Mouse (Mus musculus): ENCODE measurements around the gene Acap1. TPM values are rescaled to one million over a fixed set of nuclear protein-coding genes. Genes with fewer than 3 reads are reported as not detected.
"Not testable (repeated sequence)": the region's sequence is repeated elsewhere in the genome, so short reads cannot be mapped to it uniquely, and the experiment has no call there.

The Acap1 gene
- 73.1 and 81.7 TPM in 2 replicates for total RNA-seq (2017)

- ATAC-seq (replicated peaks; ENCODE audit: low read depth, poor library complexity, severe bottlenecking), result peak; percentile 68
Observed at GRCm38 (mm10) chr11:69895291-69895690, at the start of gene Acap1. Gene Acap1 (minus strand): TSS chr11:69895539.

GRCm38 (mm10) chr11:69940962-69941361, 45.6 kb upstream of the Acap1 start:
- ATAC-seq (replicated peaks; ENCODE audit: low read depth, poor library complexity, severe bottlenecking), result no peak

- no peak for ATAC-seq (replicated peaks; ENCODE audit: low read depth, poor library complexity, severe bottlenecking)
Observed at GRCm38 (mm10) chr11:69939731-69940130, 44.4 kb upstream of the Acap1 start.

DNA sequence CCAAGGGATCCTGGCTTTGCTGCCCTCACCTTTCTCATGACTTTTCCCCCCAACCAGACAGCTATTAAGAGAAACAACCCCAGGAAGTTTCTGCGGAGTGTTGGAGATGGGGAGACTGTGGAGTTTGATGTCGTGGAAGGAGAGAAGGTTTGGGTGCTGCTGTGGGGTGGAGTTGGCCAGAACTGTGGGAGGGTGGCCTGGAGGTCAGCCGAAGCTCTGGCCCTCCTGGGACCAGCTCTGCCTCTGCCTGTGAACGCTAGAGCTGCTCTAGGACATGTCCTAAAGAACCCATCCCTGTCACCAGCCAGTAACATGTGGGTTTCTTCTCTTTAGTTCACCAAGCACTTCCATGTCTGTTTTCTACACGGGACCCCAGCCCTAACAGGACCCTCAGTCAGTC, 43.8 kb upstream of the Acap1 start:
- ATAC-seq (replicated peaks; ENCODE audit: low read depth, poor library complexity, severe bottlenecking), result no peak

- no peak for ATAC-seq (replicated peaks; ENCODE audit: low read depth, poor library complexity, severe bottlenecking)
Observed at GRCm38 (mm10) chr11:69938401-69938979, 43.2 kb upstream of the Acap1 start.

DNA sequence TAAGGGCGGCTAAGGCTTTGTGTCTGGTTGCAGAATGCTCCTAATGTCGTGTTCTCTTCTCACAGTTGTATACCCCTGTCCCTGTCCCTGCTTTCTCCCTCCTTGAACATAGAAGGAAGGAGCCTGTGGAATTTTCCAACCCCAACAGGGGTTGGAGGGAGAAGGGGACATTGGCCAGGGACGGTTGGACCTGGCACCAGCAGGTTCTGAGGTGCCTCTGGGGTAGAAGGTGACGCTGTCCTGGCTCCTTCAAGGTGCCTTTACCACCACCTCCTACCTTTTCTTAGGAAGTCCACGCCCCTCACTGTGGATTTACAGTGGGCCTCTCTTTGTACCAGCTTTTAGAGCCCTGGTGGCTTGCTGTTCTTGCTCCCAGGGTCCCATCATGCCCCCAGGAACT, 42.5 kb upstream of the Acap1 start:
- no peak for ATAC-seq (replicated peaks; ENCODE audit: low read depth, poor library complexity, severe bottlenecking)

DNA sequence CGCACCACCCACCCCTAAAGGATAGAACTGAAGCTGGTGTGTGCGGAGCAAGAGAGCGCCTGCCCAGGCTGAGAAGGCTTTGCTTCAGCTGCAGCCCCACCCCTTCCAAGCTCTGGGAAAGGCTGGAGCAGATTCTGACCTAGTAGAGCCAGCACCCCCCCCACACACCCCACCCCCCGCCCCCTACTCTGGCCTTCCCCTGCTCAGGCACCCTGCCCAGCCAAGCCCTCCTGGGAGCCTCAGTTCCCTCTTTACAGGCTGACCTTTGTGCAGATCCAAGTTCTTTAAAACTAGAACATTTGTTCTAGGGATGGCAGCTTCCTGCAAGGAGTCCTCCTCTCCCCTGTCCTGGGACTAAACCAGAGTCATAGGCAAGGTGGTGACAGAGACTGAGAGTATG, 42.0 kb upstream of the Acap1 start:
- ATAC-seq (replicated peaks; ENCODE audit: low read depth, poor library complexity, severe bottlenecking), result no peak

DNA sequence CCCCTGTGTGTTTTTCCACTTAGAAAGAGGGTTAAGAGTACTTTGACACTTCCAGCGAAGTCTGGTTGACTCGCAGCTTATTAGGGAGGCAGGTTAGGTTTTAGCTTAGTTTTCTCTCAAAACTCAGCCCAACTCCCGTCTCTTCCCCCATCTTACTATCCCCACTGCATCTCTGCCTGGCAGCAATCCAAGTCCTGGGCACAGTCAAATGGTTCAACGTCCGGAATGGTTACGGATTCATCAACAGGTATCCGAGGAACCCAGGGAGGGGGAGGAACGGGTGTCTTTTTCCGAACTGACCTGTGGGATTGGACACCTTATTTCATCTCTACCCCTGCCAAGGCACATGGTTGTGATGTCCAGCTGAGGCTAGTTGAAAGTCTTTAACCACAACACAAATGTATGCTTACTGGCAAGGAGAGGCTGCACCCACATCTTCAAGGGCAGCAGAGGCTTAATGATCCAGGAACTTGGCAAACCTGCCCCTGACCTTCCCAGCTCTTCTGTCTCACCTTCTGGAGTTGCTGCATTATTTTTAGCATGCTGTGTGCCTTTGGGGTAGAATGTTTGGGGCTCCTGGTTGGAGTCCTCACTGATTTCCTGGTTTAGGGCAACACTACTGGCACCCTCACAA, 41.5 kb upstream of the Acap1 start:
- no peak for ATAC-seq (replicated peaks; ENCODE audit: low read depth, poor library complexity, severe bottlenecking)

DNA sequence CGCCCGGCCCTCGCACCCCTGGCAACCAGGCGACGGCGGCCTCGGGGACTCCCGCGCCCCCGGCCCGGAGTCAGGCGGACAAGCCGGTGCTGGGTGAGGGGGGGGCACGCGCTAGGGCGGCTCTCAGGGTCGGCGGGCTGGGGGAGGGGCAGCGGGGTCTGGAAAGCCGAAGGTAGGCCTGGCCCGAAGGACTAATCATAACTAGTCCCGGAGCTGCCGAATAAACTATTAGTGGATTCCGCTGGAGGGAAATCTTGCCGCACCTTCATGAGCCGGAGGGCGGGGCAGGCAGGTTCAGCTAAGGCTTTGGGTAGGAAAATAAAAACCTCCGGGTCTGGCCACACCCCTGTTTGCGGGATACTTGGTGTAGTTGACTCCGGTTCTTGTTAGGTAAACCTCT, 40.8 kb upstream of the Acap1 start:
- no peak for ATAC-seq (replicated peaks; ENCODE audit: low read depth, poor library complexity, severe bottlenecking)

DNA sequence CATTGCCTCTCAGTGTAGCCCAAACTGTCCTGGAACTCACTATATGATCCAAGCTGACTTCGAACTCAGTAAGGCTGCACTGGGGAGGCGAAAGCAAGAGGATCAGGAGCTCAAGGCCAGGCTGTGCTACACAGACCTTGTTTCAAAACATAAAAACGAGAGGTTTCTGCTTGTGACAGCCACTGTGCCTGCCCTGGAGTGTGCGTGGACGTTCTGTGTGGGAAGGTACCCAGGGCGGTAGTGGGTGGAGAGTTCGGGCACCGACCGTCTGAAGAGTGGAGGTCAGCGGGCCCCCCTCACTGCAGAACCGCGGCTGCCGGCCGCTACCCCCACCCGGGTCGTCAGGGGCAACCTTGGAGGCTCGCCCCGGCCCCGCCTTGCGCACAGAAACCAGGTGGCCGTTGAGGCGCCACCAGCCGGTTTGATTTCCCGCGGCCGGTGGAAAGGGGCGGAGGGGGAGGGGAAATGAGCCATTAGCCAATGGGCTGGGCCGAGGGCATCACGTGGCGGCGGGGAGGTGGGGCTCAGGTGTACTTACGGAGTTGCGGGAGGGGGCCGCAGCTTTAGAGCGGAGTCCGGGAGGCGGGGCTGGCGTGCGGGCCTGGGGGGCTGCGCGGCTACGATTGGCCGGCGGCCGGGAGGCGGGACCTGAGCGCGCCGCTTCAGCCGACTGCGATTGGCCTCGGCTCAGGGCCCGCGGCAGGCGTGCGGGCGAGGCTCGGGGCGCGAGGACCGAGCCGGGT, 40.0 kb upstream of the Acap1 start, which contains the start of gene Ybx2:
TSS of gene Ybx2 (plus strand) at position 660 of the 743 bp plus-strand sequence.
- ATAC-seq (replicated peaks; ENCODE audit: low read depth, poor library complexity, severe bottlenecking), result peak; percentile 29

GRCm38 (mm10) chr11:69934681-69935080, 39.3 kb upstream of the Acap1 start:
- no peak for ATAC-seq (replicated peaks; ENCODE audit: low read depth, poor library complexity, severe bottlenecking)

DNA sequence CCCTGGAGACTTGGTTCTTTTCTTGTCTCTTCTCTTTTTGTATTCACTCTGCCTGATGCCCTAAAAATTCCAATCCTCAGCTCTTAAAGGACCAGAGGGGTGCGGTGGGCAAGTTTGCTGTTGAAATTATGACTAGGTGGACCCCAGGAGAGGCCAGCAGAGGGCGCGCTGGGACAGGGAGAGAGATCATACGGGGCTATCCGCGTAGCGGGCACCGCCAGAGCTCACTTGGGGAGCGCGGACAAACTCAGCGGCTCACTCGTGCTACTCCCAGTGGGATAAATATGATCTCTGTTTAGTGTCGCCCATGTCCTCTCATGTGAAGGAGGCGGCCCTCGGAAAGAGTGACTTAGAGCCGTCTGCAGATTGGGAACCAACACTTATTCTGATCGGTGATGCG, 38.8 kb upstream of the Acap1 start:
- ATAC-seq (replicated peaks; ENCODE audit: low read depth, poor library complexity, severe bottlenecking), result peak; percentile 61

DNA sequence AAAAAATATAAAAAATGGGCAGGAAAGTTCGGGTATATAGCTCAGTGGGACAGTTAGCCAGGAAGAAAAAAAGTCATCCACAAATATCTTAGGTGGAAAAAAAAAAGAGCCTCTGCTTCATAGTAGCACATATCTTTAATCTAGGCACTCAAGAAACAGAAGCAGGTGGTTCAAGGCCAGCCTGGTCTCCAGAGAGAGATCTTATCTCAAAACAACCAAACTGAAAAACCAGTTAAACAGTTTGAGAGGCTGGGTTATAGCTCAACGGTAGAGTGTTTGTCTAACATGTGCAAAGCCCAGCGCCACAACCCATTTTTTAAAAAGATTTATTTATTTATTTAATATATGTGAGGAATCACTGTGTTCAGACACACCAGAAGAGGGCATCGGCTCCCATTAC, 37.7 kb upstream of the Acap1 start:
- no peak for ATAC-seq (replicated peaks; ENCODE audit: low read depth, poor library complexity, severe bottlenecking)

GRCm38 (mm10) chr11:69932254-69932653, 36.9 kb upstream of the Acap1 start:
- no peak for ATAC-seq (replicated peaks; ENCODE audit: low read depth, poor library complexity, severe bottlenecking)

- no peak for ATAC-seq (replicated peaks; ENCODE audit: low read depth, poor library complexity, severe bottlenecking)
Observed at GRCm38 (mm10) chr11:69931769-69932168, 36.4 kb upstream of the Acap1 start.

DNA sequence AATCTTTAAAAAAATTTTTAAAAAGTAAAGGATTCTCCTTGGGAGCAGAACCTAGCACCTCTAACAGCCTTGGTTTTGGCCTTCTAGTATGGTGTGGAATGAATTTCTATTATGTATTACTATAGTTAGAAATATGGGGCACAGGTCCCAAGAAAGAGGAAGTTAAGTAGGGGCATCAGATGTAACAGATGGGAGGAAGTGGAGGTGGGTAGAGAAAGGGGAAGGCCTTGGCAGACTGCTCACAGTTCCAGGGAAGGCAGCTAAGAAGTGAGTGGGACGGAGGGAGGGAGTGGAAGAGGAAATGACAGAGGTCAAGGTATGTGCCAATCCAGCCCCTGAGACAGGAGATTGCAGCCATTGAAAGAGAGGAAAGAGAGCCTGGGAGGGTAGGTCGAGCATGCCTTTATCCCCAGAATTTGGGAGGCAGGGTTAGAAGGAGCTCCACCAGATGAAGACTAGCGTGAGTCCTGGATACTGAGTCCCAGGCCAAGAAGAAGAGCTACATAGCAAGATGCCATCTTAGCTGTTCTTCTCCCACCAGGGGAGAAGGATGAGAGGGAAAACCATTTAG, 35.7 kb upstream of the Acap1 start:
- peak; percentile 83 for ATAC-seq (replicated peaks; ENCODE audit: low read depth, poor library complexity, severe bottlenecking)

DNA sequence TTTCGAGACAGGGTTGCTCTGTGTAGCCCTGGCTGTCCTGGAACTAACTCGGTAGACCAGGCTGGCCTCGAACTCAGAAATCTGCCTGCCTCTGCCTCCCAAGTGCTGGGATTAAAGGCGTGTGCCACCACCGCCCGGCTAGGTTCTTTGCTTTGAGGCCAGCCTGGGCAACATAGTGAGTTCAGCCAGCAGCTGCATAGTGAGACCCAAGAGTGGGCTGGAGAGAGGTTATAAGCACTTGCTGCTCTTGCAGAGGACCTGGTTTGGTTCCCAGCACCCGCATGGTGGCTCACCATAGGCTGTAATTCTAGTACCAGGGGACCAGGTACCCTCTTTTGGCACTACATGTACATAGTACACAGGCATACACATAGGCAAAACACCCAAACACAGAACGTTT, 34.8 kb upstream of the Acap1 start:
- ATAC-seq (replicated peaks; ENCODE audit: low read depth, poor library complexity, severe bottlenecking), result not testable (repeated sequence)

GRCm38 (mm10) chr11:69929712-69930111, 34.4 kb upstream of the Acap1 start:
- ATAC-seq (replicated peaks; ENCODE audit: low read depth, poor library complexity, severe bottlenecking), result no peak

DNA sequence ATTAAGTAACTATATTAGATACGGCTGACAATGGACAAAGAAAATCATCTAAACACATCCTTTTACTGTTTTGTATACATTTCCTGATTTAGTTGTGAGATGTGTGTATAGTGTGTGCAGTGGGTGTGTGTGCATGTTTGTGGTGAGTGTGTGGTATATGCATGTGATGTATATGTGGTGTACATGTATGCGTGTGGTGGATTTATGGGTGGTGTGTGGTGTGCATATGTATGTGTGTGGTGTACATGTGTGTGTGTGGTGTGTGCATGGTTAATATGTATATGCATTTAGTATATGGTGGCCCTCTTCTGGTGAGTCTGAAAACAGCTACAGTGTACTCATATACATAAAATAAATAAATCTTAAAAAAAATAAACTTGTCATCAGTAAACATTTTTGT, 32.2 kb upstream of the Acap1 start:
- ATAC-seq (replicated peaks; ENCODE audit: low read depth, poor library complexity, severe bottlenecking), result no peak

DNA sequence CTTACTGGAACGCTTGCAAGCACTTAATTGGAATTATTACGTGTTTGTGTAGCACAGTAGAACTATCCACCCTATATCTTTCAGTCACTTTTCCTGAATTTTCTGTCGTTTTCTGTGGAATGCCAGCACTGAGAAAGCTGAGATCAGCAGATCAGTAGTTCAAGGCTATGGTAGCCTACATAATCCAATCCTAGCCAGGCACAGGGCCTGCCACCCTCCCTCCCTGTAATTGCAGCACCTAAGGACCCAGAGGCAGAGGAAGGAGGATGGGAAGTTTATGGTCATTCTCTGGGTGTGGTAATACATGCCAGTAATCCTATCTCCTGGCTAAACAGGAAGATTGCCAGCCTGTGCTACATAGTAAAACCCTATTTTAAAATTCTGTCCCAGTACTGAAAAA, 27.5 kb upstream of the Acap1 start:
- no peak for ATAC-seq (replicated peaks; ENCODE audit: low read depth, poor library complexity, severe bottlenecking)
